Mouse (Mus musculus): ENCODE measurements at regions not wholly inside any gene's neighbourhood (a gene's known extent, or its start where the extent isn't known, plus 50 kb on each side); places are given as distances from the start of the nearest gene placed in this dataset.

DNA sequence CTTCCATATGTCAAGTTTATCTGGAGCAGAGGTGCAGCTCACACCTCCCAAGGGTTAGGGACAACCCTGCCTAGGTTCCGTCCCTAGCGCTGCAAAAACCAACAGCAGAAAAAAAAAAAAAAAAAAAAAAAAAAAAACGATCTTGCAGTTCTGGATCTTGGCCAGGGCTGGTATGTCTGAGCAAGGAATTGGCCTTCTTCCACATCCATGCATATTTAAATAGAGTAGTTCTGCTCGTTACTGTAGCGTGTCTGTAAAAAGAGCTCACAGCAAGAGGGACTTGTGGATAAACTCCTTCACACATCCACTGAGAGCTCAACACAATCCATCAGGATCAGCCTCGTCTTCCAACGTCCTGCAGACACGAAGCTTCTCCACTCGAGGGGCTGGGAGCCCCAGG, 639.4 kb upstream of the Adam5 start:
- peak; percentile 21 for DNase-seq

DNA sequence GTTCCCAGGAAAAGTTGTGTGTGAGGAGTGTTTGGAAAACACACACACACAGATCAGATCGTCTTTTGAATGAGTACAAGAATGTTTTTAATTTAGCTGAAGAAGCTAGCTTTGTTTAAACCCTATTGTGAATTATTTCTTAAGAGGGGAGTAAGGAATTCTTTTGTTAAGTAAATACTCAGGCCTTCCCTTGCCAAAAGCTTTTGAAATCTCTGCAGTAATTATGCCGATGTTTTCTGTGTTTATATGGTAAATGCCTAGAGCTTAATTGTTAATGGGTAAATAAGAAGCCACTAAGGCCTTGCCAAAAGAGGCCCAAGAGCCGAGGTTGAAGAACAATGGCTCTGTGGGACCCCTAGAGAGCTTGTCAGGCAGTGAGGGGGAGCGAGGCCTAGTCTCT, 638.3 kb upstream of the Adam5 start:
- DNase-seq: no peak

DNA sequence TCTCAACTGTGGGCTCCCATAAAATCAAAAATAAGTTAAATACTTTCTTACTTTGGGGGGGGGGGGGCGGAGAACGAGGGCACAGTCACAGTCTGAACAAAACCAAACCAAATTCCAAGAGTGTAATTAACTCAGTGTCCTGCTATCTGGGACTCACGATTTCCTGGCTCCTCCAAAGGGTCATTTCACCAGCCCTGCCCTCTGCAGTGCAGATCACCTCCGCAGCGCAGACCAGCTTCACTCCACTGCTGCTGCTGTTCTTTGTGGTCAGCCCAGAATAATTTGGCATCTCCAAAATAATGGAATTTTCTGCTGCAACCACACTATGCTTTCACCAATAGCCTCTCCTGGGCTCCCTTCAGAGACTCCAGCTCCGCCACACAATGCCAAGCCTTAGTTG, 631.5 kb upstream of the Adam5 start:
- no peak for DNase-seq

DNA sequence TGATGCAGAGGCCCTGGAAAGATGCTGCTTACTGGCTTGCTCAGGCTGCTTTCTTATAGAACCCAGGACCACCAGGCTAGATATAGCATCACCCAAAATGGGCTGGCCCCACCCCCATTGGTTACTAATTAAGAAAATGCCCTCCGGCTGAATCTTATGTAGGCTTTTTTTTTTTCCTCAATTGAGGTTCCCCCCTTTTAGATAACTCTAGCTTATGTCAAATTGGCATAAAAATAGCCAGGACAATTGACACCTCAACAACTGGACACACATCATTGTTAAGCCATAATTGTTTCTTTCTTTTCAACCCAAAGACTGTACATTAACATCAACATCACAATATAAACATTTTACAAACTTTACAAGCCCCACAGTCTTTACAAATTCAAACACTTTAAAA, 630.8 kb upstream of the Adam5 start:
- DNase-seq: no peak

DNA sequence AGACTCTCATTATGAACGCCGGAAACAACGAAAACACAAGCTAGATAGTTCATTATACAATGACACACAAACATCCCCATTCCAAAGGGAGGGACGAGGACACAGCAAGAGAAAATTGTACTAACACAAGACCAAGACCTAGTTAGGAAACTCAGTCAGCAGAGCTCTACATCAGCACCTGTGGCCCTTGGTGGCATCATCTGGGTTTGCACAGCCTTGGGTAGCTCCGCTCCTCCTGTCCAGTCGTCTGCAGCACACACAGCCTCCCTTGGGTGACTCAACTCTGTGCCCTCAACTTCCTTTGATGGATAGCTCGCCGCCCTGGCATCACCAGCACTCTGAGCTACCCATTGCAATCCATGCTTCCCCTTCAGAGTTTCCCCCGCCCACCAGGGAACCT, 629.7 kb upstream of the Adam5 start:
- DNase-seq: no peak

DNA sequence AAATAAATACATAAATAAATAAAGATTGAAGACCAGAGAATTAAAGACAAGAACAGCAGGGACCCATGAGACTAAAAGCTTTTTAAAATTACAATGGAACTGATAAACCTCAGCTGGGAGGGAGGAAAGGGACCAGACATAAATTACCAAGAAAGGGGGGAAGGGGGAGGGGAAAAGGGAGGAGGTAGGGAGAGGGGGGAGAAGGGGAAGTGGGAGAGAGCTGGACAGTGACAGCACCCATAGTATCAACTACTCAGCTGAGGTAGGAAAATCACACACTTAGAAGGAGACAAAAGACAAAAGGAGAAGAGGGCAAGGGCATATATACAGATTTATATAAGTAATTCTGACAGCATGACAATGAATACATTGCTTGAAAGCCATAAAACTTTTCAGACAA, 626.4 kb upstream of the Adam5 start:
- no peak for DNase-seq

DNA sequence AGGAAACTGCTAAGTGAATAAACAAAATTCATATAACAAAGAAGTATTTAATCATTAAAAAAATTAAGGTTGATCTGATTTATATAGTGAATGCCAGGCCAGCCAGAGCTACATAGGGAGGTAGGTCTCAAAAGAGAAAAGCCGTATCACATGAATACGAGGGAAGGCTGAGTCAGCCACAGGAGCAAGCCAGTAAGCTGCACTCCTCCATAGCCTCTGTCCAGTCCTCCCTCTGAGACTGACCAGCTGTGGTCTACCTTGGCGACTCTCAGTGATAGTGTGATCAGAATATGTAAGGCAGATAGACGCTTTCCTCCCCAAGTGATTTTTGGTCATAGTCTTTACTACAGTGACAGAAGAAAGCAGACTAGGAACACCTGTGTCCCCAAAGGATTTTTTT, 625.4 kb upstream of the Adam5 start:
- no peak for DNase-seq

DNA sequence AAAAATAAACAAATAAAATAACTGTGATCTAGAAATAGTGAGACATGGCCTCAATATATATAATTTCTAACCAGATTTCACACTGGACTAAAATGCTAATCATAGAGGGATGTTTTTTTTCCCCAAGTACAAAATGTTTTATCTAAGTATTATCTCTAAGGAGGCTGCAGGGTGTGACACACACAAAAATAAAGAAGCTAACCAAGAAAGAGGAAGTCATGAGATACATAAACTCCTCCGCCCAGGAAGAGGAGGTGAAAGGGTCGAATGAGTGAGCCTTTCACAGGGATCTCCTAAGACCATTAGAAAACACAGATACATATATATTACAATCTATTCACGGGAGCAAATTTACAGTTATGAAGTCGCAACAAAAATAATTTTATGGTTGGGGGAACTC, 623.7 kb upstream of the Adam5 start:
- no peak for DNase-seq

DNA sequence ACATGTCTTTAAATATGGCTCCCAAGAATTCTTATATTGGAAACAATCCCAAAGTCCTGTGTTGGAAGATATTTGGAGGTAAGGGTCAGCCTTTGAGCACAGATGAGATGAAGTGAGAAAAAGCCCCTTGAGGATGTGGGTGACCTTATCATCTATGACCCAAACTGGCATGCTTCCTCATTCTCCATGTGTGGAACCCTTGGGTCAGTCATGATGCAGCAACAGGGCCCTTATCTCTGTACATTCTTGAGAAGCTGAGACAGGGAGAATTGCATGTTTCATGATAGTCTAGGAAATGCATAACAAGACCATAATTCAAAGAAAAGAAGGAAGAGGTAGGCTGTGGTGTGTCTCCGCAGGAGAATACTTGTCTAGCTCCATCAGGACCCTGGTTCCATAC, 621.8 kb upstream of the Adam5 start:
- DNase-seq: no peak

DNA sequence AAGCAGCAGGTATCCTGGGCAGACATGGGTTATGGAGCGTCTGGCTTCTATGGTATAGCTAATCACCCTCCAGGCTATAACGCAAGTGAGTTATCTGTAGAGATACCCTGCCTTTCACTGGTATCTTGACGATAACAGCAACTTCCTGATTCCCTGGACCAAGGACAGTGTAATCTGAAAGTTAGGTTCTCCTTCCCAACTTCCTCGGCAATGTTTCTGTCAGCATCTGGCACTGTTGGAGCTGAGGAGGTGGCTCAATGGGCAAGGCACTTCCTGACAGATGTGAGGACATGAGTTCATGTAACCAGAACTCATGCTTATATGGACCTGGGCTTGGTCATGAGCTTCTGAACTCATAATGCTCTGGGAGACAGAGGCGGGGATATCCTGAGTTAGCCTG, 620.9 kb upstream of the Adam5 start:
- no peak for DNase-seq

DNA sequence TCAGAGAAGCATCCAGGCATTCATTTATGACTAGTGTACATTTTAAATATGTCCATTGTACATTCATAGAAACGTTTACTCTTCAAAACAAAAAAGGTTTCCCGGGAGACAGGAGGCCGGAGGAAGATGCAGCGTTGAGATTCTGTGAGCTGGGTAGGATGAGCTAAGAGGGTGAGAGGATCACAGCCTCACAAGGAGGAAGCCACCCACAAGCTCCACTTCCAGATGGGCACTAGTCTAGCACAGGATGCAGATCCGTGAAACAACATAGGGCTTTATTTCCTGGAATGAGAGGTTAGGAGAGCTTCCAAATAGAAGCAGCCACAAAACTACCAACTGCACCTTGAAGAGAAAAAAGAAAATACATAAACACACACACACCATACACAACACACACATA, 619.4 kb upstream of the Adam5 start:
- DNase-seq: no peak

DNA sequence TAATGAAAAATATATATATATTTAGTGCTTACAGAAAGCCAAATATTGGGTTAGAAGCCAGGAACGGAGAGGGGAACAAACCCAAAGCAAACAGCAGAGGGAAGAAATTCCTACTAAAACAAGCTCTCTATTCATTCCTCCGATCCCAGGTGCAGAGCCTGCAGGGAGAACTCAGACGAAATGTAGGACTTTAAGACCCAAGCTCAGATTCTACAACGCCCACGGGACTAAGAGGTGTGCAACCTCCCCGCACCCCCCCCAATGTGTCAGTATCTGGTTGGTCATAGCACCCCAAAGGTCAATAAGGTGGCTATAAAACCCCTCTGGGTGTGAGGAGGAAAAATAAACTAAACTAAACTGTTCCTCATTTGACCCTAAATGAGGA, 616.9 kb upstream of the Adam5 start:
- no peak for DNase-seq

DNA sequence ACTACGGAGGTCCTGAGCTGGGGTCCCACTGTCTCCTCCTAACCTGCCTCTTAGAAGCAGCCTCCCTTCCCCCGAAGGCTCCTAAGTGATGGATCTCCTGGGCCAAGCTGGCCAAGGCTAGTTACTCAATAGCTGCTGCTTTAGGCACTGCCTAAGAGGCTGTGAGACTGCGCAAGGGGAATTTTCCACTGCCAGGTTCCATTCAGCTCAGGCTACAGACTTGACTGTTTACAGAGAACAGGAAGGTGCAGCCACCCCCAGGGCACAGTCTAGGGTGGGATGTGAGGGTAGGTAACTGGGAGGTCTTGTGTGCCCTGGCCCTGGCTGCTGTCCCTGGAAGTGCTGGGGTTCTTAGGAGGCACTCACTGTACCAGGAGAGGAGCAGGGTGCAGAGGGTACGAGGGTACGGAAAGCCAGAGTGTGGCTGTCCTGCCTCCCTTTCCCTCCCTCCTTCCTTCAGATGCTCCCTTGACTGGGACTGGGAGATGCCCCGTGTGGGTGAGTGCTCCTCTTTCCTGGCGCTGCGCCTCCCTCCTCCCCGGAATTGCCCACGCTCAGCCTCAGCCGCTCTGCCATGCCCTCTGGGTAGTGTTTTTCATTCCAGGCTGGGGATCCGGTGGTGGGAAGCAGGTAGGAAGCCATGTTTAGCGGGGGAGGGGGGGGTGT, 616.4 kb upstream of the Adam5 start:
- peak; percentile 27 for DNase-seq

DNA sequence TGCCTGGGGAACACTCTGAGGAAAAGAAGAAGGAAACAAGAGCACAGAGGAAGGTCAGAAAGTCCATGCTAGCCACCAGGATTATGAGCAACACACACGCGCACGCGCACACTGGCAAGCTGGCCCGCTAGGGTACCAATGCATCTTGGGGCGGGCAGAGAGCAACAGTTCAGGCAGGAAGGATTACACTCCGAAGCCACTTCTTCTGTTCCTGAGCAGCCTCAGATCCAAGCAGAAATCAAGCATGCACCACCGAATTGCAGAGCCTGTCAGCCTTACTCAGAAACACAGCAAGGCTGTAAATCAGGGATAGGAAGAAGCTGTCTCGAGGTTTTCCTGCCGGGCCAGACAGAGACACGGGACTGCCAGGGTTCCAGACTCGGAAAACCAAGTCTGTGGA, 615.8 kb upstream of the Adam5 start:
- no peak for DNase-seq

DNA sequence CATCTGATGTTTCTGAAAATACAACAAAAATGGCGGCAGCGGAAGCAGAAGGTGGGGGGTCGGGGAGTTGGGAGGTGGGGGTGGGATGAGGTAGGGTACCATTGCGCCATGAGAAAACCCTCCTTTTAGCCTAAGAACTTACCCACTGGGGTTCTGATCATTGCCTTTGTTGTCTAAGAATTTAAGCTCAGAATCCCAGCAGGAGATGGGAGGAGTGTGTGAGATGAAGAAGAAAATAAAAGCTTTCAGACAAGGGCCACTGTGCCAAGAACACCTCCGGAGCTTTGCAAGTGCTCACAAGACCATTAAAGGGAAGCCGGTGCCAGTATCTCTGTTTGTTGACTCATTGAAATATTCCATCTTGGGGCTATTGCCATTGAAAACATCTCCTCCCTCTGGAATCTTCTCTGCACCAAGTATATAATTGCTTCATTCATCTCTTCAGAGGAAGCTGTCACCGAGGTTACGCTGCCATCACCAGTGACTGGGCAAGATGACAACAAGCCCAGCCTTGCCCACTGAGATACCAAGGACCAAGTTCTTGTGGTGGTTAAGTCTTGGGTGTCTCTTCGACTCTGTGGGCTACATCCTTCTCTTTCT, 614.0 kb upstream of the Adam5 start:
- DNase-seq: no peak

DNA sequence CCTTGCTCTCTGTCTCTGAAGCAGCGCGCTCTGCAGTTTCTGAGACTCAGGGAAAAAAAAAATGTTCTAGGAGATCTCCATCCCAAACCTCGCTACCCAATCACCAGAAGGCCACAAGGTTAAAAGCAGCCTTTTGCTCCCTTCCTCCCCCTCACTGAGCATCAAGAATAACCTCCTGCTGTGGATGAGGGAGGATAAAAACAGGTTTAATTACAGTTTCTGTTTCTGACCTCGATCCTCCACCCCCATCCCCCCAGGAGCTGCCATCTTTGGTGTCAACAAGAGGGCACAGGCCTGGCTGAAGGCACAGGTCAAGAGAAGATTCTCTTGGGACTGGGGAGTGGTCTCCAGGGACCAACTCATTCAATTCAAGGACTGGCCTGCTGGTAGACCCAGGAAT, 613.0 kb upstream of the Adam5 start:
- no peak for DNase-seq

DNA sequence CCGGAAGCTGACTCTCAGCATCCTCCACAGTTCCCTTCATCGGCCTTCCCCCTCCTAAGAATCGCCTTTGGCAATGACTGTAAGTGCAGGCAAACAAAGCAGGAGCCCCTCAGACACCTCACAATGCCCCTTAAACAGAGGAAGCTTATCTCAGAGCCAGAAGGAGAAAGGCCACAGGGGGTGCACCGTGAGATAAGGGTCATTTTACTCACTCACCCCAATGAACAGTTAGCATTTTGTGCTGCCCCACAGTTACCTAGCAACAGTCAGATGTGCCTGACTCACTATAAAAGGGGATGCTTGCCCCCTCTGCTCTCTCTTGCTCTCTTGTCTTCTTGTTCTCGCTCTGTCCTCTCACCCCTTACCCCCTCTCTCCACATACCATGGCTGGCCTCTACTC, 606.4 kb upstream of the Adam5 start:
- no peak for DNase-seq

DNA sequence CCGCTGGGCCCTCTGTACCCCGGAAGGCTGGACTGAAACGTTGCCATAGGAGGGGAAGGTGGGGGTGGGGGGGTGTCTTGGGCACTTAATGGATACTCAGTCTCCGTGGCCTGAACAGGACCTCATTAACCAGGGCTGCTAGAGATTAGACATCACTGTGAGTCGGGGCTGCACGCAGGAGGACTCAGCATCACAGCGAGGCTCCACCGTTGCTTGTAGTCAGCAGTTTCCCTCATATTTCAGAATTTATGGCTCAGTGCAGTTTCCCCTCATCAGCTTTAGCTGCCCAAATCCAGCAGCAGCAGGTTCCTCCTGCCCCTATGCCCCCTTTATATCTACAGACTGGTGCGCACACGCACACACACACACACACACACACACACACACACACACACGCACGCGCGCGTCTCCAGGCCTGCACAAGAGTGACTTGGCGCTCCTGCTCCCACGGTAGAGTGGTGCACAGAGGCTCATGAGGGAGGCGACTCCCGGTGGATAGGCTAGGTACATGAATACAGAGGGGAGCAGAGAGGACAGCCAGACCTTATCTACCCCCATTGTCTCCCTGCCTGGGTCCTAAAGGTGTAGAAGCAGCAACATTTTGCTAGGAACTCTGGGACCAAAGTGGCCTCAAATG, 605.8 kb upstream of the Adam5 start:
- no peak for DNase-seq

DNA sequence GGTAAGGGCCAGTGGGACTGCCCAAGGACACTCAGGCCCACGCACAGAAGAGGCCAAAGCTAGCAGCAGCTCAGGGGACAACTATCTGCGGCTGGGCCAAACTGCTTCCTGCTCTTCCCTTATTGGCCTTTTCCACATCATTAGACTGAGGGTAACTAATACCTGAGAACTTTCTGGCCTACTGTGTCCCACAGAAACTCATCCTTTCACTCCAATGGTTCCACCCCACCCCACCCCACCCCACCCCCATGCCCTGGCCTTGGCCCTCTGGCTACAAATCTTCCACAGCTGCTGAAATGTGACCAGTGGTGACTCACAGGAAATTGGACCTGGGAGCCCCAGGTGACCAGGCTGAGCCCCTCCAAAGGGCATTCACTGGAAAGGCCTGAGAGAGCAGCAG, 604.6 kb upstream of the Adam5 start:
- no peak for DNase-seq

DNA sequence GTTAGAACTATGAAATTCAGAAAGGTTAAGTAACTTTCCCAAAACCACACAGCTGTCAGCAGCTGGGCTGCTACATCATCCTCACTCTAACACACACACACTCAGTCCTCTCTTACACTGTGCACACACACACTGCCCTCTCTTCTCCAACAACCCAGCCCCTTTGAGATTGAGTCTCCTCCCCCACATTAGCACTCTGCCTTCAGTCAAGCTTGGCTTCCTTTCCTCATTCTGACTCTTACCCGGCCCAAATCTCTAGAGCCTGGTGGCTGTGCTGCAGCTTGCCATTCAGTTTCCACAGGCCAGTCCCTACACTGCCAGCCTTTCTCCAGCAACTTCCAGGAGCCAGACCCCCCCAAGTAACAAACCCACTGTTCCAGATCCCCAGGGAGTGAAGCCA, 602.0 kb upstream of the Adam5 start:
- DNase-seq: no peak

DNA sequence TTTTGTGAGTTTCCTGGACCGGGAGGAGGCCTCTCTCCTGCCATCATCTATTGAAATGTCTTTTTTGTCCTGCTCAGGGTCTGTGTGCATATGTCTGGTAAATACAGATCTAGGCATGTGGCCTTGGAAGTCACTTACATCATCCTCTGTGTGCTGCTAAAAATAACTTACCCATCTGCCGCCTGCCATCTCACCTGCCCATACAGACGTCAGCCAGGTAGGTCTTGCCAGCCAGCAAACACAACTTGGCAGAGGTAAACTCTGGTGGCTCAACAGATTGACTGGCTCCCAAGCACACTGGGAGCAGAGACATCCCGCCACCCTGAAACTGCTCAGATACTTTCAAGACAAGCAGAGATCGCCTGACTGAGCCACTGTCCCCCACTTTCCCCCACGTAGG, 597.3 kb upstream of the Adam5 start:
- DNase-seq: no peak

DNA sequence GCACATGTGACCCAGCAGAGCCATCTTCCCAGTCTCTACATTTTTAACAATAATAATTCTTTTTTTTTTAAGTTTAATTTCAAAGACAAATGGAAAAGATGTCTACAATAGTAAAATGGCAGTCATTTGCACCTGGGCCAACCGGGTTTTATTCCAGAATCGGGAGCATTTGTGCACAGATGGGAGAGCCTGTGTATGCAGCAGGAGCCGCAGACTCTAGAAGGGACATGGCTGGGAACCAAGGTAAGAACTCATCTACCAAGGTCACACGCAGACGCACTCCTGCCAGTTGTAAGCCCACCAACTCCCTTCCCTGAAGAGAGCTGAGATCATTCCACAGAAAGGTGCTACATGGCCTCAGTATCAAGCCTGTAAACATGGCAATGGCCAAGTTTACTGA, 586.4 kb upstream of the Adam5 start:
- no peak for DNase-seq

DNA sequence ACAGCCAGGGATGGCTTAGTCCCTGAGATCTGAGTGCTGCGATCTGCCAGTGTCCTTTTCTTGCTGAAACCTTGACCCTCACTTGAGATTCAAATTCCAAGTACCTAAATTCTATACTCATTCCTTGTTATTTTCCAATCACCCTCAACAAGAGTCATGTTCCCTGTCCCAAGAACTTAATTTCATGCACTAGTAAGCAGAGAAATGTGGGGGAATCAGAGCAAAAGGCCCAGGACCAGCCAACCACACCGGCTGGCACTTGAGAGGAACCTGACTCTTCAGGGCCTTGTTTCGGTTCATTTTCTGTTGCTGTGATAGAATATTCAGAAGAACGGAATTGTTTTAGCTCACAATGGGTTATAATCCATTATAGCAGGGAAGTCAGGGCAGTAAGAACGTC, 583.7 kb upstream of the Adam5 start:
- no peak for DNase-seq

DNA sequence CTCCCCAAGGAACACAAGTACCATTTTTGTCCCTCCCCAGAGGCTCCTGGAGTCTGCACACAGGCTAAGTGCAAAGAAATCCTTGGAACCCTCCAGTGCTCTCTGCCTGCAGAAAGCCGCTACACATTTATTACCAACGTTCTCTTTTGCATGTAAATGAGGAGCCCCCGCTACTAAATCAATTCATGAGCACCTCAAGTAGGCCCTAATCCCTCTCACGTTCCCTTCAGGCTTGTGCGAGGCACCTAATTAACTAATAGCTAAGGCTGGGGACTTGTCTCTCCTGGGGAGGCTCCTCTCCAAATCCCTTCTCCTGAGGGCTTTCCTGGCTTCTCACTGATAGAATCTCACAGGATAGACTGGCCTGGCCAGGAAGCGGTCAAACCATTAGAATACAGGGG, 568.6 kb upstream of the Adam5 start:
- no peak for DNase-seq

DNA sequence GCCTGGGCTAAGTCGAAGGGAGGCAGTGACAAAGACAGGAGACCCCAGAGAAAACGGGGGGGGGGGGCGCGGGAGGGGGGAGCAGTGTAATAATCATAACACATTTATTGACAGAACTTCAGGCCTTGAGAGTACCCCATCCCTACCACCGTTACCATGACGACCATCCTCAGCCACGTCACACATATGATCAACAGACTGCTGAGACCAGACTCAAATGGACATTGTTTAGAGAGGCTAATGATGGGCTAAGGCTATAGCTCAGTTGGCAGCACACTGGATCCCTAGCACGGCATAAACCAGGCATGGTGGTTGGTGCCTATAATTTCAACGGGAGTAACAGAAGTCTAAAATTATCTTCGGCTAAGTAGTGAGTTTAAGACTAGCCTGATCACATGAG, 565.8 kb upstream of the Adam5 start:
- no peak for DNase-seq

All from right cerebral cortex, postnatal 25 days (tissue).